Mouse (Mus musculus) frontal cortex, postnatal 10 days (tissue): ENCODE results near the gene Fmo5.

Source experiments
- DNase-seq, 2 experiments: peaks; one replicate each; pipeline ENCODE4 v3.0.0; 2022; ENCODE audit warnings: low spot score in 2 of 2, mixed read lengths in 1 of 2

The Fmo5 gene

DNA sequence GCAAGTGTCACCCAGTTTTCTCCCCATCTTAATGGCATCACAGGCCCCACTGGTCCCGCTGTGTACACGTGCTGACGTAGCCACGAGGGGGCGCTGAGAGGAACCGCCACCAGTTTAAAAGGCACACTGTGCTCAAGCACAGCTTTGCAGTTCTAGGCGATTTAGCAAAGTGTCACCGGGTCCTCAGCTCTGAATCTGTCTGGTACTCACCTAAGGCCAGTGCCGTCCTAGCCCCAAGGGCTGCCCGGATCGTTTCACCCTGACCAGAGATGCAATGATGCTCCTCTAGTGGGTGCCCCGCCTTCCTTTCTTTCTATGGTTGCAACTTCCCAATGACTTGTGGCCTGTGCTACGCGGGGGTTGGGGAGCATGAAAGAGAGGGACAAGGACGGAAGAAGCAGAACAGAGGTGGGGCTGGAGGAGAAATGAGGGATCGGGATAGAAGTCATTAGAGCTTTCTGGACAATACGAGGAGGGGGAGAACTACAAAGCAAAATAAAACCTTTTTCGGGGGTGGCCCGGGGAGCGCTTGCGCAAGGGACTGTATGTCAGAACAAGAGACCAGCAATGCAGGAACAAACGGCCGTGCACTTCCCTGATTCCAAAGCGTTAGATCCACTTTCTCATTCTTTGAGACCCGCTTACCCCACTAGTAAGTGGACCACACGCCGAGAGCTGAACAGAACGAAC lies 52.2 kb downstream of the Fmo5 start:
- DNase-seq: peak; percentile 48 to 74

DNA sequence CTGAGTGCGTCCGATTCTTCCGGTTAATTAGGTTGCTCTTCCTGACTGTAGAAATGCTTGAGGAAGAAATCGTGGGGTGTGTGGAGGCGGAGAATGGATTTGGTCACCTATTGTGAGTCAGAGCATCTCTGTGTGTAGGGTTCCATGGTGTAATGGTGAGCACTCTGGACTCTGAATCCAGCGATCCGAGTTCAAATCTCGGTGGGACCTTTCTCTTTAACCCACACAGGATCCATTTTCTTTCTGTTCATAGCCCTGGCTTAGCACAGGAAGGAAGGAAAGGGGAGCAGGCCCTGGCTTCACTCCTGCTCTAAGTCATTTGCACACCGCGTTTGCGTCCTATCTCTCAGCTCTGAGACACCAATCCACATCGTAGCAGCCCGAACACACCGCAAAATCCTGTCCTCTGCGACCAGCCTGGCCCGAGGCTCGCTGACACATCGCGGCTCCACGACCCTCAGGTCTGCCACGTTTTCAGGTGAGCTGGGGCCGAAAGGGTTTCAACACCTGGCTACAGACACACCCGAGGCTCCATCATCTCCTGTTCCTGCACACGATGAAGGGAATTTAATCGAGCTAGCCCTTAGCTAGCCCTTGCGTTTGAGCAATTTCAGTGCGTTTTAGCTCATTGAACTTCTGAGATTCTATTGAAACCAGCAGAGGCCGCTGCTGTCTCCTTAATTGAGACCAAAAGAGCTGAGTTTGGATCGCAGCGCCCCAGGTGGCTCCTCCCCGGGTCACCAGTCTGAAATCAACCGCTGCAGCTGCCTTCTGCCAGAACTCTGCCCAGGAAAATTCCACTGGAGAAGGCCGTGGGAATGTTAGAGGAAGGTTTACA lies 52.9 kb downstream of the Fmo5 start:
- DNase-seq: peak in 1 of 2 experiments; percentile 63

DNA sequence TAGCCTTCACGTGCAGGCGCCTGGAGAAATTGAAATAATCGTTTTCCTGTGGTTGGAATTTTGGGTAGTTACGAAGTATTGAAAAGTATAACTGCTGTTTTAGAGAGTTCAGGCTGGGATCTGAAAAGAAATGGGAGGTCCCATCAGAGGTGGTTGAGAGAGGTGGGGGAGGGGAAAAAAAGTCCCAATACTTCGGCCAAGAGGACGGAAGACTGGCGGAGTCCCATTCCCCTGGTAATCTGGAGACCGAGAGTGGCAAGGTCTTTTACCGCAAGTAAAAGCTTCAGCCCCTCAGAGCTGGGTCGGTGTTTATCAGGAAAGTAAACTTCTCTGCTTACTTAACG lies 53.5 kb downstream of the Fmo5 start:
- no peak for DNase-seq

DNA sequence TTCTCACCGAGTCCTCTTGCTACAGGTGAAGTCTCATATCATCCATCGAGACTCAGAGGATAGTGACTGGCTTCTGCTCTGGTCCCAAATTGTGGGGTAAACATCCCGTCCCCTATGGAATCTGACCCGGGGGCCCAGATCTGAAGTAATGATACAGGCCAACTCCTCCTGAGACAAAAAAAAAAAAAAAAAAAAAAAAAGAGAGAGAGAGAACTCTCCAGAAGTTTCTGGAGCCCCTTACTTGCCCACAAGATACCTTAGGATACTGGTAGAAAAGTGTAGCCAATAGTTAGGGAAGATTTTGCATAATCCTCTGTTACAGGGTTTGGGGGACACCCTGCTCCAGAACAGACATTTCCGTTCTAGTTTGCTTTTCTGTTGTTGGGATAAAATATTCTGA lies 54.0 kb downstream of the Fmo5 start:
- DNase-seq: no peak

DNA sequence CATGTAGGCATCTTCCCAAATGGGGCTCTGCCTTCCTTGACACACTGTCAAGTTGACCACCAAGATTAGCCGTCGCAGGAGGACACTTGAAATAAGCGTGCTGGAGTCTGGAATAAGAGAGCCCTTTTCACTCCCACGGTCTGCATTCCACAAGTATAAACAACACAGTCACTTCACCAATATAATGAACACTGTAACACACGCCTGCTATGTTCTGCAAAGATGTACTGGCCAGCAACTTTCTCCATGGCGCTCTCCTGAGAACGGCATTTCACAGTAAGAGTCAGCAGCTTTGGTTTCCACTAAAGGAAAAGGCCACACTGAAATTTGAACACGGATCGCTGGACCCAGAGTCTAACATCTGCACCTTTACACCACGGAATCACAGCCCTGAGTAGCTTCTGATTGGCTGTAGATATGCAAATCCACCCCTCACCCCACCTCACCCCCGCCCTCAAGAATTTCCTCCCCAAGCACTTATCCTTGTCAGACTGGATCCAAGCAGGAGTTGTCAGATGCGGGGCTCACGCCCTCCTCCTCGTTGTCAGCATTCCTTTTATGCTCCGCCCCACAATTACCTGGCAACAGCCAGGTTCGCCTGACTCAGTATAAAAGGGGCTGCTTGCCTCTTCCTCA lies 55.1 kb downstream of the Fmo5 start:
- DNase-seq: no peak

DNA sequence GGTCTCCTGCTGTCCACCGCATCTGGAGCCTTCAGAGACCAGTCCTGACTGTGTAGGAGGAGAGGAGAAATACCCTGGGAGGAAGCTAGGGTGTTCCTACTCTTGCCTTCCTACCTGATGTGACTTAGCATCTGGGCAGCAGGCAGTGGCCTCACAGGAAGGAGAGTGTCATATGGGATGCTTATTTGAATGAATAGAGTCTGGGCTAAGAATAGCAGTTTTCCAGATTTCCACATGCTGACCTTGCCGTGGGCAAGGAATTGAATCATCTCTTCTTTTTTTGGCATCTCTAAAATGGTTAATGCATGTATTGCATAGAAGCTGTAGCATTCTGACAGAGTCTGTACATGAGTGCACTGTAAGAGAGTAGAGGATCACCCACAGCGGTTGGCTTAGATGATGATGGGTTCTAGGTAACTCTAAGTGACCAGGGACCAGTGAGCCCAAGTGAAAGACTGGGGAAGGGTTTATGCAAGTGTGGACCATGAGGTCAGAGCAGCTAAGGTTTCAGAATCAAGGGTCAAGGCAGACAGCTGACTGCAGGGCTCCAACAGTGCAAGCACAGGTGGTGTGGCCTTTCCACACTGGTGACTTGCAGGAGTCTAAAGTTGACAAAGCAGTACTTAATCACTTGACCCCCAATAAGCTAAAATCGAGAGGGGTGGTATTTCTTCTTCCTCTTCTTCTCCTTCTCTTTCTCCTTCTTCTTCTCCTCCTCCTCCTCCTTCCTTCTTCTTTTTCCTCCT lies 57.9 kb downstream of the Fmo5 start:
- DNase-seq: no peak

DNA sequence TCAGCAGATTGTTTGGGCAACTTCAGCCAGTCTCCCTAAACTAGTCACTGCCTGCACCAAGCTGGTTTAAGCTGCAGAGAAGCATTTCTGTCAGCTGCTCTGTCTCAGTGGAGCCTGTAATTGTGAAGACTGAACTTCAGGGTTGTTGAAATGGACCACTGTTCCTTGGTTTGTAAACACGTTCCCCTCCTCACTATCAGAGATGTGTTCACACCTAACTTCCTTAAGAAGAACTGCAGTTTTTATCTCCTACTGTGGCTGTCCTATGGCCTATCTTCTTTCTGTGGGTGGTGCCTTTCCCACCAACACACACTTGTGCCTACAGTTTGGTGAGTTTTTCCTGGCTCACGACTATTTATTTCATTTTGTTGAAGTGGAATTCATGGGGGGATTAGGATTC lies 60.7 kb downstream of the Fmo5 start:
- DNase-seq: no peak

DNA sequence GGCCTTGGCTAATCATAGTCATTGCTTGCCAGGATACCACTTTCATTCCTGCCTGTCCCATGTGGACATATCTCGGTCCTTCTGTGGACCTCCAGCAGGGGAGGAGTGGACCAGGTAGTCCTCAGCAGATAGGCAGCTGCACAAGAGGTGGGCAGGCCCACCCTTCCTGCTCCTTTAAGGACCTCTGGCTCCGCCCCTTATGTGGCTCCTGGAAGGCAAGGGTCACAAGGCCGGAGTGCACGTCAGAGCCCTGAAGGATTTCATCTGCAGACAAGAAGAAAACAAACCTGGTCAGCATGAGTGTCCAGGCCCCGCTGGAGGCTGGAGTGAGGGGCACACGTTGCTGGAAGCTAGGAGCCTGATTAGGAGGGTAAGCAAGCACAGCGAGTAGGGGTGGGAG lies 62.0 kb downstream of the Fmo5 start:
- no peak for DNase-seq

DNA sequence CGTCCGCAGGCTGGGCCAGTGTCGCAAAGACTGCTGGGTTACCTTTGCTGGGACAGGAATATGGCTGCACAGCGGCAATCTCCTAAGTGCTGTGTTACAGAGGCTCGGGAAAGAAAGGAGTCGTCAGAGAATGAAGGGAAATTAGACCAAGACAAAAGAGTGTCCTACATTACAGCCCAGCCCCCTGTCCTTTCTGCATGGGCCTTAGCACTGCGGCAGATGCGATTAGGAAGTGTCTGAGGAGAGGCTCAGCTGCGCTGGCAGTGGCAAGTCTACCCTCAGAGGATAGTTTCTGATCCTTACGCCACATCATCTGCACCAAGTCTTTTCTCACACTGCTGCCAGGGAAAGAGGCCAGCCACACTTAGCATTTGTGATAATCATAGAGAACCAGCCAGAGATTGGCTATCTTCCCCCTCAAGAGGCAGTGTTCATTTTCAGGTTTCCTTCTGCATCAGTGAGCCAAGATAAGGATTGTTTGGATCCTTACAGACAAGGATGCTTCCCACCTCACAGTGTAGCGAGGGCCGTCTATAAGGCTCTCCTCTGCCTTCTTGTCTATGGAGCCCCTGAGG lies 62.9 kb downstream of the Fmo5 start:
- no peak for DNase-seq

DNA sequence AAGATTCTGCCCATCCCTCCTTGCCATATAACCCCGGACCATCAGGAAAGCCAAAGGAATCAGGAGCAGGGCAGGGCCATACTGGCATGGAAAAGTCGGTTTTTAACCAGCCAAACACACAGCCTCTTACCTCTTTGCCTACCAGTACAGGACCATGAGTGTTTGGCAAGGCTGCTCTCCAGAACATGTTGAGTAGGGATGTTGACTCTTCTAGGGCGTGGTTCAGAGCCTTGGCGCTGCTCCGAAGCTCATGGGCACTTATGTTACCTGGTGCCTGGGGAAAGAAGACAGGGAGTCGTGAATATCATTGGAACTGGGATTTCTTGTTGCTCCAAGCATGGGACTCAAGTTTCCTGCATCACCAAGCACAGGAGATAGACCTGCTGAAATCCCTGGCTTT lies 65.2 kb downstream of the Fmo5 start:
- no peak for DNase-seq

DNA sequence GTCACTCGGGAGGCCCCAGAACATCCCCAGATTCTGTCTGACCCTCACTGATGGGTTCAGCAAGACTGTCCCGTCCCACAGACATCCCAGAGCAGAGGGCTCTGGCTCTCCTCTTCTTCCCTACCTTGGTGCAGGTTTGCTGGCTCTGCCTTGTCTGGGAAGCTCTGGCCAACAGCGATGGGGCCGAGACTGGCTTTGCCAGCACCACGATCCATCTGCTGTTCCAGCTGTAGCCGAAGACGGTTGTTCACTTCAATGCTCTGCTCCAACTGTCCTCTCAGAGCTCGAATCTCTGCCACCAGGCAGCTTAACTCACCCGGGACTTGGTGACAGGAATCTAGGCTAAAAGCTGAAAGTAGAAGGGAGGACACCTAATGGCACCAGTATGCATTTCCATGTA lies 68.3 kb downstream of the Fmo5 start:
- DNase-seq: no peak

DNA sequence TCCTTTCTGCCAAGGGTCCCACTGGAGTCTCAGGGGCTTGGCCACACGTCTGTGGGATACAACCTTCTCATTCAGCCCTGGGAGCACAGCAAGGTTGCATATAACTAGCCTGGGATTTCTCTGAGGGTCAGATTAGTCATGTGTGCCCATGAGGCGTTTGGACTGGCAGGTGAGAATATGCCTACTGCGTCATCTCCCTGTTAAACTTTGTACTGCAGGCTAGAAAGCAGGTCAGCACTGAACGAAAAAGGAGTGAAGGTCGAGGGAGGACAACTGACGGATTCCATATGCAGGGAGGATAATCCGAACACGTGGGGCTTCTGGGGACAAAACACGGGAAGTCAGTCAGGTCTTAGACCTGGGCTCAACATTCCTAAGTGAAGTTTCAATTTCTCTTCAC lies 68.7 kb downstream of the Fmo5 start:
- DNase-seq: no peak

DNA sequence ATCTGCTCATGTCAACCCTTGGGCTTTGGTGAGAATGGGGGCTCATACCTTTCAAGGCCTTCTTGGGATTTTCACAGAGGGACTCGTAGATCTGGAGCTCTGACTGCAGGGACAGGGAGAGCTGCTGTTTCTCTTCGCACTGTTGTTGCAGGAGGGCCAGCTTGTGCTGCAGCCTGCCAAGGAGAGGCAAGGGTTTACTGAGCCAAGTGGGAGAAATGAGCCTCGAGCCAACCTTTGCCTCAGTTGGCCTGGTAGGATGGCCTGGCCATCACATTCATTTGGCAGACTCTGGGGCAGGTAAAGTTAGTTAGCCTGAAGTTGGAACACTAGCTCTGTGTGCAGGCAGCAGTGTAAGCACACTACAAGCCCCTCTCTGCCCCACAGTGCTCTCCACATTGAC lies 70.5 kb downstream of the Fmo5 start:
- no peak for DNase-seq

DNA sequence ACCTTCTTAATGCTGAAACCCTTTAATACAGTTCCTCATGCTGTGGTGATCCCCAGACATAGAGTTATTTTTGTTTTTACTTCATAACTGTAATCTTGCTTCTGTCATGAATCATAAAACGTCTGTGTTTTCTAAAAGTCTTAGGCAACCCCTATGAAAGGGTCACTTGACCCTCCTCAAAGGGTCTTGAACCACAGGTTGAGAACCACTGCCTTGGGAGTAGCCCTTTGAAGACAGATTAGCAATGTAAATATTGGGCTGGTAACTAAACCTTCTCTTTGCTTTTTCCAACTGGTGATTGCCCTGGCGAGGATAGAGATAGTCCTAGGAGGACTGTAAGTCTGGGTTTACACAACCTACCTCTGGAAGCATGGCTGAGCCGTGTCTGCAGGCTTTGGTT lies 72.6 kb downstream of the Fmo5 start:
- DNase-seq: no peak

DNA sequence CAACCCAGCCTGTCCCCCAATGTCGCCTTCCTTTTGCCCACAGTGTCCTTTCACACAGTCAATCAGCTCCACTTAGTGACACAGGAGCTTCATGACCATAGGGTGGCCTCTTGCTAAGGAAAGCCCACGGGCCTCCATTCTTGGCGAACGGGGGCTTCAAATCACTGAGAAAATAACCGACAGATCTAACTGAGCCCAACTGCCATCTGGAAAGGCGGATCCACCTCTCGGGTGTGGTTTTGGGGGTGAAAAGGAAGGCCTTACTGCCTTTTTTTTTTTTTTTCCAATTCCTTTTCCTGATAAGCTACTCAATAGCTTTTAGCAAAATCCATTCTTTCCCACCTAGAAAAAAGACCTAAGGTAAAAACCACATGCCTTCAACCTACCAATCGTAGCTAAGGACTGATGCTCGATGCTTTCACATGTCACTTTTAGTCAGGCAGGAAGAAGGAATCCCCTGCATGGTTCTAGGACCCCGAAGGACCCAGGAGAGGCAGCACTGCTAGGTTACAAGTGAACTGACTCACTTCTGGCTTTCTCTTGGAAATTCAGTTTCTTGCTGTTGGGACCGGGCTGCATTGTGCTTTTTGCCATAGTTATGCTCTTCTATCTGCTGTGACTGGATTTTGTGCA lies 74.0 kb downstream of the Fmo5 start:
- no peak for DNase-seq
